Mouse (Mus musculus): Measurements from ENCODE around the gene Gm20425. TPM values are rescaled to one million over a fixed set of nuclear protein-coding genes. Genes with fewer than 3 reads are reported as not detected.
A peak's percentile ranks its signal among the peaks of the same experiment; 100 is the strongest.

The Gm20425 gene
- total RNA-seq (2017) = 4.8 TPM in 1 of 2 replicates, not detected in the other

DNA sequence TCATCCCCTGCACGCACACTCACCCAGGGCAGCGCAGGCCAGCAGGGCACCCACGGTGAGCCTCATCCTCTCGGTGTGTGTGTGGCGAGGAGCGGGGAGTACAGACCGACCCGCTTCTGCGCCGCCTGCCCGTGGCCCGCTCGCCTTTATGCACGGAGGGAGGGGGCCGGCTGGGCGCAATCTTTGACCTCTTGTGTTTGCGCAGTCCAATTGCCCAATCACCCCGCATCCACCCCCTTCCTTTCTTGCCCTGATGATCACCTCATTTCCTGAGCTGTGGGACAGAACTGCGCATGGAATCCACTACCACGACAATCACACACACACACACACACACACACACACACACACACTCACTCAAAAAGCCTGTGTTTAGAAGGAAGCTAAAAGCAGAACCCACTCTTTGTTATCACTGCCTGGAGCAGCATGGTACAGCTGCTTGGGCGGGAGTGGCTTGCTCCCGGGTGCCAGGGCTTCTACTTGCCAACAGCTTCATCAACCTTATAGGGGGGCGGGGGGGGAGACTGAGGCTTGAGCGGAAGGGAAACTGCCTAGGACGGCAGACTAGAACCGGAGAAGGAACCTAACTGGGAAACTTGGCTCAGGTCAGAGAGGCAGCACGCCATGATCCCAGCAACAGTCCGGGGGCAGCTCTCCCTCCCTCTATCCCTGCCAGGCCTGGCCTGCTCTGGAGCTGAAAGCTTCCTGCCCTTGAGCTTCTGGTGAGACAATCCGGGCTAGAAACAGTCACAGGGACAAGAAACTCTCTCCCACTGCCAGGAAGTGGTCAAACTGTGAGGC, at the start of gene Gm20425, which contains the start of gene Trf:
Gene Gm20425 (minus strand): TSS at position 157 of the 801 bp plus-strand sequence.
Gene Trf (minus strand): TSS at position 294 of the 801 bp plus-strand sequence.
- peak; percentile 73 for ATAC-seq (replicated peaks; ENCODE audit: low read depth, poor library complexity, severe bottlenecking)

GRCm38 (mm10) chr9:103276876-103277275, 46.8 kb upstream of the Gm20425 start:
- ATAC-seq (replicated peaks; ENCODE audit: low read depth, poor library complexity, severe bottlenecking) = no peak

DNA sequence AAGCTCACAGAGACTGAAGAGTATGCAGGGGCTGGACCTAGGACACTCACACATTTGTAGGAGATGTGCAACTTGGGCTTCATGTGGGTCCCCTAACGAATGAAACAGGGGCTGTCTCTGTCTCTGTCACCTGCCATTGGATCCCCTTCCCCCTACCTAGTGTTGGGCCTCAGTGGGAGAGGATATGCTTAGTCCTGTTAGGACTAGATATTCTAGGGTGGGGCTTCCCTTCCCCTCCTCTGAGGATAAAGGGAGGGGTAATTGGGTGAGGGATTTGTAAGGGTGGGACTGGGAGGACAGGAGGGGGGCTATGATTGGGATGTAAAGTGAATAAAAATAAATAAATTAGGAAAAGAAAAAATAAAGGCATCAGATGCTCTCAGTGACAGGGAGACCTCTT, 45.6 kb upstream of the Gm20425 start:
- no peak for ATAC-seq (replicated peaks; ENCODE audit: low read depth, poor library complexity, severe bottlenecking)

DNA sequence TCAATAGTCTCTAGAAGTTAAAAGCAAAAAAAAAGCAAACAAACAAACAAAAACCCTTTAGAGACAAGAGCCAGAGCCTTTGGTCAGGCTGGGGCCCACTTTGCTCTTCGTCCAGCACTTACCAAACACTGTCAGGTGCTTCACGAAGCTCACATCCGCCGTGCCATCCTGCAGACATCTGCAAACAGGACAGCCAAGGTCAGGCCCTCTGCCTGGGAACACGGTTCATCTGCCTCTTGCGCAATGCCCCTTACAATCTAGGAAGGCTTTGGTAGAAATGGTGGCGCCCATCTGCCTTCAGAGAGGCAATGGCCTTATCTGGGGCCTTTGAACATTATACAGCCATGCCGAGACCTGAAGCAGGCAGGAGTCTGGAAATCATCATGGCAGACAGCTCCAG, 44.7 kb upstream of the Gm20425 start:
- ATAC-seq (replicated peaks; ENCODE audit: low read depth, poor library complexity, severe bottlenecking) = no peak

- ATAC-seq (replicated peaks; ENCODE audit: low read depth, poor library complexity, severe bottlenecking) = no peak
These were observed 41.0 kb upstream of the Gm20425 start for GRCm38 (mm10) chr9:103271104-103271503.

GRCm38 (mm10) chr9:103265778-103266177, 35.7 kb upstream of the Gm20425 start:
- no peak for ATAC-seq (replicated peaks; ENCODE audit: low read depth, poor library complexity, severe bottlenecking)

GRCm38 (mm10) chr9:103252906-103253305, 22.8 kb upstream of the Gm20425 start:
- ATAC-seq (replicated peaks; ENCODE audit: low read depth, poor library complexity, severe bottlenecking) = no peak

- no peak for ATAC-seq (replicated peaks; ENCODE audit: low read depth, poor library complexity, severe bottlenecking)
These were observed 18.5 kb upstream of the Gm20425 start for GRCm38 (mm10) chr9:103248618-103249017.

DNA sequence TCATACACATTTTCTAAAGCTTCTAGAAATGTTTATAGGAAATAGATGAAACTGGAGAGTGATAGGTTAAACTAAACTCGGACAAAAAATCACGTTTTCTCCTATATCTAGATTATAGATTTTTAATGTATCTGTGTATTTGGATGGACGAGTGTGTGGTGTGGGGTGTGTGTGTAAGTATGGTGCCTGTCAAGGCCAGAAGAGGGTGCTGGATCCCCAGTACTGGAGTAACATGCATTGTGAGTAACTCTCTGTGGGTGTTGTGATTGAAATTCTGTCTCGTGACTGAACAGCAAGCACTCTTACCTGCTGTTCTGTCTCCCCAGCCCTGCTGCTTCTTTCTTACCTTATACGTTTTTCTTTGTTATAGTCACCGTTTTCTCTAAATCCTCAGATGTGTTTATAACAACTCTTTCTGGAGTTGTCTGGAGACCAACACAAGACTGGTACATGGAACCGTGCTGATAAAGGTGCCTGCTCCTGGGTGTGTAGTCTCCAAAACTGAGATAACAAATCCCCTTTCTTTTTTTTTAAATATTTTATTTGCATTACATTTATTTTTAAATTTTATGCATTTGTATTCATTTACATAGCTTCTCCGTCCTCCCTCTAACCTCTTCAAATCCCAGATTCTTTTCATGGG, 16.5 kb upstream of the Gm20425 start:
- ATAC-seq (replicated peaks; ENCODE audit: low read depth, poor library complexity, severe bottlenecking) = no peak

DNA sequence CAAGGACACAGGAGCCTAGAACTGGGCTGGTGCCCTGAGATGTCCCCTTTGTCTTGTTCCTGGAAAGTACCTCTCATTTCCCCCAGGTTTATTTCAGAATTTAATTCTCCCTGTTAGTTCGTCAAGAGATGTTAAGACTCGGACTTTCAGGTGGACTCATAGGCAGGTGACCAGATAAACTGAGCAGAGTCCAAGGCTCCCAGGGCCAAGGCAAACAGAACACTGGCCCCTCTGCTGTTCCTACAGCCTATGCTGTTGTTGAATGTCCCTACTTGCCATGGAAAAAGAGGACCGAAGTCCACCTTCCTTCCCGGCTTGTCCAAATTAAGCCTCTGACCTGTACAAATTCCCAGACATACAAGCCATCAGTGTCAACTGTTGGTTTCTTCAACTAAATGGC, 13.5 kb upstream of the Gm20425 start:
- ATAC-seq (replicated peaks; ENCODE audit: low read depth, poor library complexity, severe bottlenecking) = no peak

- no peak for ATAC-seq (replicated peaks; ENCODE audit: low read depth, poor library complexity, severe bottlenecking)
These were observed 11.1 kb upstream of the Gm20425 start for GRCm38 (mm10) chr9:103241206-103241605.

GRCm38 (mm10) chr9:103239471-103239870, 9.4 kb upstream of the Gm20425 start:
- ATAC-seq (replicated peaks; ENCODE audit: low read depth, poor library complexity, severe bottlenecking) = no peak

DNA sequence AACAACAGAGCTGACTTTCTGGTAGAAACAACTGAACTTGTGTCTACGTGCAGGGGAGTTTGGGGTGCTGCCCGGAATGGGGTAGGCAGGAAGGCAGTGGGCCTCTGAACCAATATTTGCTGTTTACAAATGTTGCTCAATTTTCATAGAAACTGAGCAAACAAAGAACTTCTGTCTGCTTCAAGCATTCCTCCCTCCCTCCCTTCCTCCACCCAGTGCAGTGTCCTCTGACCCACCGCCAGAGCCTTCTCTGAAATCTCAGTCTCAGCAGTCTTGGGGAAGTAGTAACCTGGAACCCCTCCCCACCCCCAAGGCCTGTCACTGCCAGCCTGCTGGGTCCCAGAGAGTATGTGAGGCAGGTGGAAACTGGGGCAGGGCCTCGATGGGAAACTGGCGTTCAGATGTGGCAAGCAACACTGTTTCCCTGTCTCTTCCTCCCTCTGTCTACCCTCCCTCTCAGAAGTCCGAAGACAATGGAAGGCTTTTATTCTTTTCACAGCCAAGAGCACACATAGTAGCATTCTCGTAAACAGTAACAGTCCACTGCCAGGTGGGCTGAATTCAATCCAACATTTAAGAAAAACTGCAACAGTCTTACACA, 4.6 kb upstream of the Gm20425 start:
- no peak for ATAC-seq (replicated peaks; ENCODE audit: low read depth, poor library complexity, severe bottlenecking)

GRCm38 (mm10) chr9:103234059-103234458, 4.0 kb upstream of the Gm20425 start:
- no peak for ATAC-seq (replicated peaks; ENCODE audit: low read depth, poor library complexity, severe bottlenecking)

DNA sequence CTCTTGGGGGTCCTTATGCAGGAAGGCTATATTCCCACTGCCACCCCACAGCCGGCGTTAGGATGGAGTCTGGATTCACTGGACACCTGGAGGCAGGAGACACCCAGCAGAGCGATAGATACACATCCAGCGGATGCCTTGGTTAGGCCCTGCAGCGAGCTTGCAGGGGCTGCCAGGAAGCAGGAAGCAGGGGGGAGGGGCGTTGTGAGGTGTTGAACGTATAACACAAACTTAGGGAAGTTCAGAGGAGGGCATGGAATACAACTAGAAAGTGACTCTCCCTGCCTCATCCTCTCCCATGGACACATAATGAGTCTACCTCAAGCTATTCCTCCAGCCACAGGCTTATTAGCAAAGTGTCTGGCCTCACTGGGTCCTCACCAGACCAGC, 2.9 kb upstream of the Gm20425 start:
- no peak for ATAC-seq (replicated peaks; ENCODE audit: low read depth, poor library complexity, severe bottlenecking)

DNA sequence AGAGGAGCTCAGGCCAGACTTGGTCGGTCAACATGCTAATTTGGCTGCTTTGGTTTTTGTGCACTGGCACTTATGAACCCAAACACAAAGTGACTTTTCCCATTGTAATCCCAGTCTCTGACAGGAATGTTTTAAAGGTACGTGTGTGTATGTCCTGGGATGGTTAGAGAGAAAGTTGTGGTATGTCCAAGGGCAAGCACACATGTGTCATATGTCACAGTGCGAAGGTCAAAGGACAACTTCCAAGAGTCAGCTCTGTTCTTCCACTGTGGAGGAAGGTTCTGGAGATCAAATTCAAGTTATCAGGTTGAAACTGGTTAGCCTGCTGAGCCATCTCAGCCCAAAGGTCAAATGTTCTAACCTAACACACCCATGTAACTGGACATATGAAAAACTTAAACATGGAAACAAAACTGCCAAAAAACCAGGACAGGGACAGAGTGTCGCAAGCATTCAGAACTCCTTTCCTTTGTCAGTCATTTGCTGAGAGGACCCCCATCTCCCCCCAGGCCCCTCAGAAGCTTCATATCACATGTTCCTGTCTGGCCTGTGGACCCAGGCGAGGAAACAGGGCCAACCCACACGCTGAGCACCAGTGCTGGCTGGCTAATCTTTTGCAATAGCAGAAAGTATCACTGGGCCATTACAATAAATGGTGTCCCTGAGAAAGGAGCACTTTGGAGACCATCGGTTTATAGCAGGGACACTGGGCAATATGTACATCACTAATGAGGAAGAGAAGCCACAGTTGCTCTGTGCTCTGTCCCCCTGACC, 2.3 kb upstream of the Gm20425 start:
- no peak for ATAC-seq (replicated peaks; ENCODE audit: low read depth, poor library complexity, severe bottlenecking)

GRCm38 (mm10) chr9:103229037-103229867, 855 bp downstream of the Gm20425 start:
- ATAC-seq (replicated peaks; ENCODE audit: low read depth, poor library complexity, severe bottlenecking) = no peak

DNA sequence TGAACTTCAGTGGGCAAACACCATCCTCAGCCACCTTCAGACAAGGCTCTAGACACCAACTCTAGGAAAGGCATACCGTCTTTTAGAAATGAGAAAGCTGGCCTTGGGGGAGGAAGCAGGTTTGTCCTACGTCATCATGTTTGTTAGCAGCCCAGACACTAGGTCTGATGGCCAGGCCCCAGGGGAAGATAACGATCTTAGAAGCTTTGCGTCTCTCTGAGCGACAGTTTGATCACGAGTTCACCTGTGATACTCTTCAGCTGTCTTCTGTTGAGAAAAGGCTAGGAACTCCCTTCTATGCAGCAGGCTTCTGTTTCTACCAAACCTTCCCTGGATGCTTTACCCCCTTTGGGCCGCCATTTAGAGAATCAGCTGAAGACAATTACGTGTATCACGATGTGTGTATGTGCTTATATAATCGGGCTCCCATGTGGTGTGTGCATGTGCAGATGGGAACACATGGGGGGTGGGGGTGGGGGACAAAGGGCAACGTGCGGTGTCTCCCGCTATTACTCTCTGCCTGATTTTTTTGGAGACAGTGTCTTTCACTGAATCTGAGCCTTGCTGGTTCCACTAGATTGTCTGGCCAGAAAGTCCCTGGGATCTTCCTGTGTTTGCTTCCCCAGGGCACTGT, 1.6 kb downstream of the Gm20425 start:
- no peak for ATAC-seq (replicated peaks; ENCODE audit: low read depth, poor library complexity, severe bottlenecking)

DNA sequence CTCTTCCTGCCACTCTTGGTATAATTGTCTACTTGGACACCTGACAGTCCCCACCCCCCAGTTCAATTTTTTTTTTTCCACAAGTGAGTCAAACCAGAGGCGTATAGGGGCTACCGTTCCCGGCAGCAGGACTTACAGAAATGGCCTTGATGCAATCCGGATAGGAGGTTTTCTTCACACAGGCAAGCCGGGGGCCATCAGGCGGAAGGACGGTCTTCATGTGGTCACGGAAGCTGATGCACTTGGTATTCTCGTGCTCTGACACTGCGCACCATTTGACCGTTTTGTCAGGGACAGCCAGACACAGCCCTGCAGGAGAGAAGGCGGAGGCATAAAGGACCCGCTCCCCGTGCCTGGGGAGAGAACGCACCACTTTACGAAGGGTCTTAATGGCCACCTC, 2.3 kb downstream of the Gm20425 start:
- no peak for ATAC-seq (replicated peaks; ENCODE audit: low read depth, poor library complexity, severe bottlenecking)
